Mouse (Mus musculus): ENCODE results near the gene Yju2. TPM values are rescaled to one million over a fixed set of nuclear protein-coding genes. Genes with fewer than 3 reads are reported as not detected.
A peak's percentile ranks its signal among the peaks of the same experiment; 100 is the strongest.

Gene Yju2
- polyA plus RNA-seq, 1 experiment from 2014 or later: 10.2 TPM

DNA sequence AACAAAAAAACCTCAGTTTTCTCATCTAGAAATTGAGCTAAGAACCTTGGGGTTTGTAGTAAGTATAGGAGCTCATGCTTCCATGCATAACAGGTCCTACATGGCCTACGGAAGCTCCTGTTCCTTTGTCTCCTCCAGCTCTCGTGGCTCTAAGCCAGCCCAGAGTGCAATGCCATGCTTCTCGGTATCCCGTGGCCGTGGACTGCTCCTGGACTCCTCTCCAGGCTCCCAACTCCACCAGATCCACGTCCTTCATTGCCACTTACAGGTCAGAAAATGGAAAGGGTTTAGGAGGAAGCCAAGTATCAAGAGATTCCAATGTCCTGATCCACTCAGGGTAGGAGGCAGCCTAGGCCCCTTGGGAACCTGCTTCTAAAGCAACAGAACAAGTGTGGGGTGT, 5.1 kb upstream of the Yju2 start:
- Histone ChIP-seq H3K4me1 (replicated peaks; ENCODE audit: control insufficient read depth, insufficient read depth, low read length) (0 out of 2 replicates have a peak, but pooled peaks cover 2% of the 10 kb centered on the region), H3K27ac (ENCODE audit: low read depth, low read length) (no peak overlapping the region), H3K4me3 (ENCODE audit: low read depth, low read length) (no peak overlapping the region), H3K27me3 (replicated peaks; ENCODE audit: control insufficient read depth, insufficient read depth, low read length) (0 out of 2 replicates have a peak, but pooled peaks cover 10% of the 10 kb centered on the region), H3K4me2 (replicated peaks; ENCODE audit: low read depth) (no peak overlapping the region), H3K9ac (ENCODE audit: low read depth, low read length) (no peak overlapping the region), H3K36me3 (ENCODE audit: control insufficient read depth, insufficient read depth) (no peaks in the 10 kb centered on the region), H3K9me3 (ENCODE audit: control insufficient read depth) (no peaks in the 10 kb centered on the region)
- no peak for ATAC-seq
- no peak for TF ChIP-seq CTCF (IDR thresholded peaks at IDR 0.05; ENCODE audit: low read depth)
- 80% methylated on average over 6 of the region's 6 CpGs for WGBS

- Histone ChIP-seq H3K27ac (ENCODE audit: low read depth, low read length) (no peak overlapping the region), H3K27me3 (replicated peaks; ENCODE audit: control insufficient read depth, insufficient read depth, low read length) (0 out of 2 replicates have a peak, but pooled peaks cover 10% of the 10 kb centered on the region), H3K4me1 (replicated peaks; ENCODE audit: control insufficient read depth, insufficient read depth, low read length) (0 out of 2 replicates have a peak, but pooled peaks cover 2% of the 10 kb centered on the region), H3K9ac (ENCODE audit: low read depth, low read length) (no peak overlapping the region), H3K4me3 (ENCODE audit: low read depth, low read length) (no peak overlapping the region), H3K9me3 (ENCODE audit: control insufficient read depth) (no peaks in the 10 kb centered on the region), H3K36me3 (ENCODE audit: control insufficient read depth, insufficient read depth) (no peaks in the 10 kb centered on the region), H3K4me2 (replicated peaks; ENCODE audit: low read depth) (no peak overlapping the region)
- ATAC-seq: no peak
- no peak for TF ChIP-seq CTCF (IDR thresholded peaks at IDR 0.05; ENCODE audit: low read depth)
- WGBS: 35% methylated on average over 16 of the region's 16 CpGs
Measured at GRCm38 (mm10) chr17:55954229-55954628, 4.7 kb upstream of the Yju2 start.

DNA sequence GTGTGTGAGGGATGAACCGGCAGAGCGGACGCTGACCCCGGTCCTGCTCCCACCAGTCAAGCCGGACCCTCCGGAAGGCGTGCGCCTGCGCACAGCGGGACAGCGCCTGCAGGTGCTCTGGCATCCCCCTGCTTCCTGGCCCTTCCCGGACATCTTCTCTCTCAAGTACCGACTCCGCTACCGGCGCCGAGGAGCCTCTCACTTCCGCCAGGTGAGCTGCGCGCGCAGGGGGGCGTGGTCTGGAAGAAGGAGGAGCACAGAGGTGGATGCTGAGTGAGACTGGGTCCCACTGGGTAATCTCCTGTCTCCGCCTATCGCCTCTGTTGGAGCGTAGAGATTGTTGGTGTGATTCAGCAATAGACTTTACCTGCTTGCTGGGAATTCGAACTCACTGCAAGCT, 2.8 kb upstream of the Yju2 start:
- H3K4me1 ChIP-seq (replicated peaks; ENCODE audit: control insufficient read depth, insufficient read depth, low read length): 0 out of 2 replicates have a peak, but pooled peaks cover 2% of the 10 kb centered on the region
- ATAC-seq: peak; percentile 42
- H3K27ac ChIP-seq (ENCODE audit: low read depth, low read length): no peak overlapping the region
- no peaks in the 10 kb centered on the region for H3K9me3 ChIP-seq (ENCODE audit: control insufficient read depth)
- 3% methylated on average over 26 of the region's 26 CpGs for WGBS
- H3K9ac ChIP-seq (ENCODE audit: low read depth, low read length): no peak overlapping the region
- H3K27me3 ChIP-seq (replicated peaks; ENCODE audit: control insufficient read depth, insufficient read depth, low read length): 0 out of 2 replicates have a peak, but pooled peaks cover 10% of the 10 kb centered on the region
- peak overlapping the region; percentile 39 for H3K4me3 ChIP-seq (ENCODE audit: low read depth, low read length)
- TF ChIP-seq CTCF (IDR thresholded peaks at IDR 0.05; ENCODE audit: low read depth): no peak
- peak overlapping the region; percentile 67 for H3K4me2 ChIP-seq (replicated peaks; ENCODE audit: low read depth)
- H3K36me3 ChIP-seq (ENCODE audit: control insufficient read depth, insufficient read depth): 0 out of 2 replicates have a peak, but pooled peaks cover 5% of the 10 kb centered on the region

DNA sequence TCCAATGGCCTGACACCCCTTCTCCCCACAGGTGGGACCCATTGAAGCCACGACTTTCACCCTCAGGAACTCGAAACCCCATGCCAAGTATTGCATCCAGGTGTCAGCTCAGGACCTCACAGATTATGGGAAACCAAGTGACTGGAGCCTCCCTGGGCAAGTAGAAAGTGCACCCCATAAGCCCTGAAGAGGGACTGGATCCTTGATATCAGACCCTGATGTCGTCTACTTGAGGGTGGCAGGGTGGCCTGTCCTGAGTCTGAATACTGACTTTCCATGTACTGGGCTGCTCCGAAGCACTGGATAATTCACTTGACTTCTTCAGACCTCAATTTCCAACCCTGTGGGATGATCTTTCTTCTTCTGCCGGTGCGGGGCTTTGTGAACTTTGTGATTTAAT, 2.3 kb upstream of the Yju2 start:
- no peak overlapping the region for H3K27ac ChIP-seq (ENCODE audit: low read depth, low read length)
- H3K9ac ChIP-seq (ENCODE audit: low read depth, low read length): no peak overlapping the region
- peak overlapping the region; percentile 39; the same call in 1 of the 2 replicates for H3K4me3 ChIP-seq (ENCODE audit: low read depth, low read length)
- peak overlapping the region; percentile 67 for H3K4me2 ChIP-seq (replicated peaks; ENCODE audit: low read depth)
- H3K4me1 ChIP-seq (replicated peaks; ENCODE audit: control insufficient read depth, insufficient read depth, low read length): 0 out of 2 replicates have a peak, but pooled peaks cover 2% of the 10 kb centered on the region
- ATAC-seq: no peak
- H3K36me3 ChIP-seq (ENCODE audit: control insufficient read depth, insufficient read depth): peaks cover 9% of the 10 kb centered on the region; the same call in 1 of the 2 replicates
- WGBS: 39% methylated on average over 6 of the region's 6 CpGs
- no peak for TF ChIP-seq CTCF (IDR thresholded peaks at IDR 0.05; ENCODE audit: low read depth)
- 0 out of 2 replicates have a peak, but pooled peaks cover 10% of the 10 kb centered on the region for H3K27me3 ChIP-seq (replicated peaks; ENCODE audit: control insufficient read depth, insufficient read depth, low read length)
- no peaks in the 10 kb centered on the region for H3K9me3 ChIP-seq (ENCODE audit: control insufficient read depth)

- no peak for ATAC-seq
- peak; percentile 91 for TF ChIP-seq CTCF (IDR thresholded peaks at IDR 0.05; ENCODE audit: low read depth)
- 15% methylated on average over 9 of the region's 9 CpGs for WGBS
Measured at GRCm38 (mm10) chr17:55957168-55957567, 1.7 kb upstream of the Yju2 start.

DNA sequence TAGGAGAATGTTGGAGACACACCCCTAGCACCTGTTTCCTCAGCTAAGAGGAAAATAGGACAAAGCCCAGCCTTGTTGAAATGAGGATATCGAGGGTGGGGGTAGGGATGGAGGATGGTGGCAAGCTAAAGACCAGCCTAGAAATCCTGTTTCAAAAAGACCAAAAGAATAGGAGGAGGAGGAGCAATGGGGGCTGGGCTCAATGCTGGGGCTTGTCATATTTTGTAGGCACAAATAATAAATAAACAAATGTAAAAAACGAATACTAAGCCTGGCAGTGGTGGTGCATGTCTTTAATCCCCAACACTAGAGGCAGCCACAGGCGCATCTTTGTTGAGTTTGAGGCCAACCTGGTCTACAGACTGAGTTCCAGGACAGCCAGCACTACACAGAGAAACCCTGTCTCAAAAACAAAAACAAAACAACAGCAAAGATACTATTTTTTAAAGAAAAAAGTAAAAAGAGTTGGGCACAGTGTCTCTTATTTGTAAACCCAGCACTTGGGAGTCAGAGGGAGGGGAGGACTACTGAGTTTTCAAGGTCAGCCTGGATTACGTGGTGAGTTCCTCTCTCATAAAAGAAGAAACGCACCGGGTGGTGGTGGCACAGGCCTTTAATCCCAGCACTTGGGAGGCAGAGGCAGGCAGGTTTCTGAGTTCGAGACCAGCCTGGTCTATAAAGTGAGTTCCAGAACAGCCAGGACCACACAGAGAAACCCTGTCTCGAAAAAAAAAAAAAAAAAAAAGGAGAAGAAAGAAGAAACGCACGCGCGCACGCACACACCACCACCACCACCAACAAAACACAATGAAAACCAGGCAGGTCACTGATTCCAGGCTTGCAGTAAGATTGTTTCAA, 944 bp upstream of the Yju2 start:
- H3K27ac ChIP-seq (ENCODE audit: low read depth, low read length): no peak overlapping the region
- no peak overlapping the region for H3K4me3 ChIP-seq (ENCODE audit: low read depth, low read length)
- no peak for ATAC-seq
- H3K36me3 ChIP-seq (ENCODE audit: control insufficient read depth, insufficient read depth): peaks cover 18% of the 10 kb centered on the region
- no peaks in the 10 kb centered on the region for H3K9me3 ChIP-seq (ENCODE audit: control insufficient read depth)
- no peak overlapping the region; the same call in 1 of the 2 replicates for H3K9ac ChIP-seq (ENCODE audit: low read depth, low read length)
- 0 out of 2 replicates have a peak, but pooled peaks cover 2% of the 10 kb centered on the region for H3K4me1 ChIP-seq (replicated peaks; ENCODE audit: control insufficient read depth, insufficient read depth, low read length)
- peak overlapping the region; percentile 57 for H3K4me2 ChIP-seq (replicated peaks; ENCODE audit: low read depth)
- 65% methylated on average over 13 of the region's 13 CpGs for WGBS
- 0 out of 2 replicates have a peak, but pooled peaks cover 10% of the 10 kb centered on the region for H3K27me3 ChIP-seq (replicated peaks; ENCODE audit: control insufficient read depth, insufficient read depth, low read length)
- TF ChIP-seq CTCF (IDR thresholded peaks at IDR 0.05; ENCODE audit: low read depth): no peak

More at GRCm38 (mm10) chr17:55957168-55957567, 1.7 kb upstream of the Yju2 start:
- H3K4me3 ChIP-seq (ENCODE audit: low read depth, low read length): no peak overlapping the region
- no peak overlapping the region for H3K9ac ChIP-seq (ENCODE audit: low read depth, low read length)
- H3K36me3 ChIP-seq (ENCODE audit: control insufficient read depth, insufficient read depth): peaks cover 15% of the 10 kb centered on the region
- peak overlapping the region; percentile 67; the same call in 1 of the 2 replicates for H3K4me2 ChIP-seq (replicated peaks; ENCODE audit: low read depth)
- H3K4me1 ChIP-seq (replicated peaks; ENCODE audit: control insufficient read depth, insufficient read depth, low read length): 0 out of 2 replicates have a peak, but pooled peaks cover 2% of the 10 kb centered on the region
- 0 out of 2 replicates have a peak, but pooled peaks cover 10% of the 10 kb centered on the region for H3K27me3 ChIP-seq (replicated peaks; ENCODE audit: control insufficient read depth, insufficient read depth, low read length)
- no peak overlapping the region for H3K27ac ChIP-seq (ENCODE audit: low read depth, low read length)
- H3K9me3 ChIP-seq (ENCODE audit: control insufficient read depth): no peaks in the 10 kb centered on the region

Data from intestine, postnatal 0 days (tissue).